Mouse (Mus musculus) hindbrain, embryonic 14.5 days (tissue): ENCODE results near the gene Rock2. TPM values are rescaled to one million over a fixed set of nuclear protein-coding genes. Genes with fewer than 3 reads are reported as not detected.

Experiments
- ATAC-seq: fragments of 200-750 bp; cut with Nextera tagmentation; 2 replicates; pipeline ENCODE4 v1.8.0; 2017; ENCODE audit warnings: moderate number of reproducible peaks, mild to moderate bottlenecking, moderate TSS enrichment, moderate library complexity; ENCODE audit not compliant: low FRiP score
- DNase-seq: peaks from one replicate; pipeline ENCODE4 v3.0.0-alpha.2; 2015; ENCODE audit warnings: low spot score
- H3K27ac ChIP-seq: fragments of 300-500 bp; sonication (generic); 2 replicates; pipeline ENCODE4 v1.5.1; 2014; ENCODE audit warnings: mild to moderate bottlenecking, moderate library complexity
- H3K27me3 ChIP-seq: fragments of 300-500 bp; sonication (generic); 2 replicates; pipeline ENCODE4 v1.6.1; 2014; ENCODE audit warnings: mild to moderate bottlenecking, low read length, mixed read lengths; ENCODE audit not compliant: control insufficient read depth, insufficient read depth
- H3K36me3 ChIP-seq: fragments of 300-500 bp; sonication (generic); replicated peaks from 2 replicates; pipeline ENCODE4 v1.6.1; 2014; ENCODE audit not compliant: control insufficient read depth, insufficient read depth
- H3K4me1 ChIP-seq: fragments of 300-500 bp; sonication (generic); replicated peaks from 2 replicates; pipeline ENCODE4 v1.6.1; 2014; ENCODE audit warnings: antibody characterized with exemption, low read length, mixed read lengths; ENCODE audit not compliant: control insufficient read depth, insufficient read depth
- H3K4me2 ChIP-seq: fragments of 300-500 bp; sonication (generic); replicated peaks from 2 replicates; pipeline ENCODE4 v1.6.1; 2014; ENCODE audit warnings: mild to moderate bottlenecking, moderate library complexity
- H3K4me3 ChIP-seq: fragments of 300-500 bp; sonication (generic); replicated peaks from 2 replicates; pipeline ENCODE4 v1.5.1; 2014; ENCODE audit warnings: mild to moderate bottlenecking, low read length
- H3K9ac ChIP-seq: fragments of 300-500 bp; sonication (generic); 2 replicates; pipeline ENCODE4 v1.6.1; 2014
- H3K9me3 ChIP-seq: fragments of 300-500 bp; sonication (generic); 2 replicates; pipeline ENCODE4 v1.6.1; 2016; ENCODE audit warnings: low read length; ENCODE audit not compliant: control insufficient read depth
- WGBS: fragments of 180-500 bp; shearing (Covaris S2); extraction: QIAGEN DNeasy Blood & Tissue Kit; methylation state at CpG from one replicate; pipeline ENCODE4 v1.1.7; 2014; 5-methylcytosine and 5-hydroxymethylcytosine counted together
- polyA plus RNA-seq: library from polyadenylated mRNA; unstranded; fragments of >200 nt; fragmentation: Nextera tagmentation; extraction: Ambion mirVana; gene quantifications from 2 replicates; pipeline ENCODE4 v1.2.1, GENCODE M21; 2014

The Rock2 gene
- polyA plus RNA-seq, 1 experiment from 2014 or later, result 17.6 TPM

- no peaks in the 10 kb centered on the region for H3K9me3 ChIP-seq
- no peak overlapping the region for H3K9ac ChIP-seq
- no peaks in the 10 kb centered on the region for H3K27me3 ChIP-seq
- H3K27ac ChIP-seq, result 0 out of 2 replicates have a peak overlapping the region, but pooled peaks have one; percentile 47
- H3K4me2 ChIP-seq, result no peak overlapping the region
- no peak overlapping the region for H3K4me3 ChIP-seq
- ATAC-seq, result no peak
- no peaks in the 10 kb centered on the region for H3K36me3 ChIP-seq
- 0 out of 2 replicates have a peak, but pooled peaks cover 5% of the 10 kb centered on the region for H3K4me1 ChIP-seq
- 63% methylated on average over 9 of the region's 9 CpGs for WGBS
- no peak for DNase-seq
Measured at GRCm38 (mm10) chr12:16869870-16870404, 24.8 kb upstream of the Rock2 start.

- H3K4me2 ChIP-seq, result no peak overlapping the region
- ATAC-seq (peak; percentile 51; the same call in 1 of the 2 replicates), DNase-seq (no peak)
- no peaks in the 10 kb centered on the region for H3K36me3 ChIP-seq
- H3K9ac ChIP-seq, result no peak overlapping the region
- H3K4me3 ChIP-seq, result no peak overlapping the region
- H3K27me3 ChIP-seq, result no peaks in the 10 kb centered on the region
- WGBS, result 65% methylated on average over 8 of the region's 8 CpGs
- H3K4me1 ChIP-seq, result 0 out of 2 replicates have a peak, but pooled peaks cover 5% of the 10 kb centered on the region
- peak overlapping the region; percentile 47; the same call in 1 of the 2 replicates for H3K27ac ChIP-seq
- no peaks in the 10 kb centered on the region for H3K9me3 ChIP-seq
Measured at GRCm38 (mm10) chr12:16870405-16871068, 24.2 kb upstream of the Rock2 start.

GRCm38 (mm10) chr12:16872006-16872405, 22.7 kb upstream of the Rock2 start:
- Histone ChIP-seq H3K27me3 (no peaks in the 10 kb centered on the region), H3K4me1 (peaks cover 5% of the 10 kb centered on the region; the same call in 1 of the 2 replicates), H3K36me3 (no peaks in the 10 kb centered on the region), H3K9me3 (no peaks in the 10 kb centered on the region), H3K4me3 (no peak overlapping the region), H3K9ac (no peak overlapping the region), H3K27ac (no peak overlapping the region), H3K4me2 (no peak overlapping the region)
- 93% methylated on average over 1 of the region's 1 CpGs for WGBS
- ATAC-seq, result no peak
- DNase-seq, result no peak

- ATAC-seq (no peak), DNase-seq (no peak)
- Histone ChIP-seq H3K27me3 (no peaks in the 10 kb centered on the region), H3K4me2 (no peak overlapping the region), H3K9ac (no peak overlapping the region), H3K4me1 (peaks cover 5% of the 10 kb centered on the region; the same call in 1 of the 2 replicates), H3K36me3 (no peaks in the 10 kb centered on the region), H3K9me3 (no peaks in the 10 kb centered on the region), H3K27ac (no peak overlapping the region), H3K4me3 (no peak overlapping the region)
- whole genome bisulfite sequencing, result 81% methylated on average over 7 of the region's 7 CpGs
Measured at GRCm38 (mm10) chr12:16872926-16873464, 21.7 kb upstream of the Rock2 start.

GRCm38 (mm10) chr12:16873549-16873948, 21.1 kb upstream of the Rock2 start:
- 88% methylated on average over 7 of the region's 7 CpGs for WGBS
- H3K4me2 ChIP-seq, result no peak overlapping the region
- H3K36me3 ChIP-seq, result no peaks in the 10 kb centered on the region
- ATAC-seq (no peak), DNase-seq (no peak)
- H3K4me1 ChIP-seq, result peaks cover 5% of the 10 kb centered on the region; the same call in 1 of the 2 replicates
- H3K27me3 ChIP-seq, result no peaks in the 10 kb centered on the region
- H3K27ac ChIP-seq, result no peak overlapping the region
- H3K4me3 ChIP-seq, result no peak overlapping the region
- H3K9me3 ChIP-seq, result no peaks in the 10 kb centered on the region
- H3K9ac ChIP-seq, result no peak overlapping the region

GRCm38 (mm10) chr12:16874086-16874485, 20.6 kb upstream of the Rock2 start:
- DNase-seq (no peak), ATAC-seq (no peak)
- no peaks in the 10 kb centered on the region for H3K9me3 ChIP-seq
- H3K27me3 ChIP-seq, result no peaks in the 10 kb centered on the region
- no peak overlapping the region for H3K9ac ChIP-seq
- no peak overlapping the region for H3K27ac ChIP-seq
- no peak overlapping the region for H3K4me2 ChIP-seq
- no peaks in the 10 kb centered on the region; the same call in 1 of the 2 replicates for H3K4me1 ChIP-seq
- no peaks in the 10 kb centered on the region for H3K36me3 ChIP-seq
- no peak overlapping the region for H3K4me3 ChIP-seq
- WGBS, result 58% methylated on average over 2 of the region's 2 CpGs

- no peaks in the 10 kb centered on the region for H3K36me3 ChIP-seq
- no peak overlapping the region for H3K27ac ChIP-seq
- H3K4me2 ChIP-seq, result no peak overlapping the region
- H3K27me3 ChIP-seq, result no peaks in the 10 kb centered on the region
- DNase-seq (no peak), ATAC-seq (no peak)
- no peaks in the 10 kb centered on the region for H3K9me3 ChIP-seq
- 78% methylated on average over 4 of the region's 4 CpGs for WGBS
- no peak overlapping the region for H3K9ac ChIP-seq
- no peaks in the 10 kb centered on the region; the same call in 1 of the 2 replicates for H3K4me1 ChIP-seq
- H3K4me3 ChIP-seq, result no peak overlapping the region
Measured at GRCm38 (mm10) chr12:16875269-16875668, 19.4 kb upstream of the Rock2 start.

GRCm38 (mm10) chr12:16875678-16876077, 19.0 kb upstream of the Rock2 start:
- ATAC-seq, result no peak
- no peak overlapping the region for H3K4me3 ChIP-seq

GRCm38 (mm10) chr12:16876667-16877066, 18.0 kb upstream of the Rock2 start:
- H3K4me2 ChIP-seq, result no peak overlapping the region
- H3K36me3 ChIP-seq, result no peaks in the 10 kb centered on the region
- 55% methylated on average over 3 of the region's 3 CpGs for WGBS
- H3K4me1 ChIP-seq, result no peaks in the 10 kb centered on the region; the same call in 1 of the 2 replicates
- no peaks in the 10 kb centered on the region for H3K27me3 ChIP-seq
- no peak overlapping the region for H3K27ac ChIP-seq
- no peak for DNase-seq
- ATAC-seq, result no peak
- H3K9me3 ChIP-seq, result no peaks in the 10 kb centered on the region
- H3K4me3 ChIP-seq, result no peak overlapping the region
- H3K9ac ChIP-seq, result no peak overlapping the region

More at GRCm38 (mm10) chr12:16875678-16876077, 19.0 kb upstream of the Rock2 start:
- Histone ChIP-seq H3K36me3 (no peaks in the 10 kb centered on the region), H3K27me3 (no peaks in the 10 kb centered on the region), H3K4me1 (no peaks in the 10 kb centered on the region; the same call in 1 of the 2 replicates), H3K4me2 (no peak overlapping the region), H3K9me3 (no peaks in the 10 kb centered on the region), H3K27ac (no peak overlapping the region), H3K9ac (no peak overlapping the region)
- no peak for DNase-seq
- WGBS, result 80% methylated on average over 7 of the region's 7 CpGs
